Mouse (Mus musculus) thymus, adult 2 months (tissue): ENCODE results near the gene Sv2b.

Experiments used
- CTCF ChIP-seq: fragments of 200-500 bp; IDR thresholded peaks from 2 replicates; pipeline ENCODE4 v1.5.1; 2012; ENCODE audit warnings: mild to moderate bottlenecking, control low read depth, low read length, moderate library complexity, borderline replicate concordance; ENCODE audit not compliant: control insufficient read depth, poor library complexity, insufficient read depth; ENCODE audit errors: extremely low read depth
- POLR2A ChIP-seq: fragments of 200-500 bp; IDR thresholded peaks from 2 replicates; pipeline ENCODE4 v1.6.1; 2012; ENCODE audit warnings: mild to moderate bottlenecking, low read length, control low read depth, moderate library complexity; ENCODE audit not compliant: control insufficient read depth, poor library complexity, insufficient read depth; ENCODE audit errors: extremely low read depth

- TF ChIP-seq POLR2A (no peak), CTCF (no peak)
Measured at GRCm38 (mm10) chr7:75107441-75107840, 201.6 kb downstream of the Sv2b start.
